Mouse (Mus musculus) left cerebral cortex, postnatal 14 days (tissue): ENCODE measurements at regions not wholly inside any gene's neighbourhood (a gene's known extent, or its start where the extent isn't known, plus 50 kb on each side); places are given as distances from the start of the nearest gene placed in this dataset.

Experiments used
- DNase-seq, 2 experiments: peaks; one replicate each; pipeline ENCODE4 v3.0.0; 2021 to 2022; ENCODE audit warnings: low spot score in 2 of 2, mixed read lengths in 1 of 2
- intact Hi-C: fragments of 180-260 bp; cut with DNase I; formaldehyde crosslinking; loops from one replicate; pipeline ENCODE4 v1.15.1; 2025

- intact Hi-C loops = no loop called here
- DNase-seq = no peak
Measured at GRCm38 (mm10) chr9:116338729-116339100, 163.6 kb upstream of the Tgfbr2 start.

- intact Hi-C loops = no loop called here
- DNase-seq = no peak
Measured at GRCm38 (mm10) chr9:116338093-116338728, 163.1 kb upstream of the Tgfbr2 start.

- no peak for DNase-seq
- intact Hi-C loops = no loop called here
Measured at GRCm38 (mm10) chr9:116337446-116338010, 162.4 kb upstream of the Tgfbr2 start.

- intact Hi-C loops = no loop called here
- no peak for DNase-seq
Measured at GRCm38 (mm10) chr9:116335561-116336478, 160.7 kb upstream of the Tgfbr2 start.

GRCm38 (mm10) chr9:116333956-116334463 lies 158.8 kb upstream of the Tgfbr2 start:
- no peak for DNase-seq
- intact Hi-C loops = no loop called here

GRCm38 (mm10) chr9:116332485-116333118 lies 157.4 kb upstream of the Tgfbr2 start:
- no peak for DNase-seq
- intact Hi-C loops = no loop called here

- no peak for DNase-seq
- intact Hi-C loops = no loop called here
Measured at GRCm38 (mm10) chr9:116331406-116331805, 156.2 kb upstream of the Tgfbr2 start.

- no peak for DNase-seq
- intact Hi-C loops = no loop called here
Measured at GRCm38 (mm10) chr9:116330796-116331195, 155.6 kb upstream of the Tgfbr2 start.

GRCm38 (mm10) chr9:116329147-116329546 lies 154.0 kb upstream of the Tgfbr2 start:
- DNase-seq = no peak
- intact Hi-C loops = no loop called here

GRCm38 (mm10) chr9:116328201-116328600 lies 153.0 kb upstream of the Tgfbr2 start:
- intact Hi-C loops = no loop called here
- no peak for DNase-seq

GRCm38 (mm10) chr9:116327080-116327479 lies 151.9 kb upstream of the Tgfbr2 start:
- no peak for DNase-seq
- intact Hi-C loops = no loop called here

- intact Hi-C loops = no loop called here
Measured at GRCm38 (mm10) chr9:116324971-116325370, 149.8 kb upstream of the Tgfbr2 start.

GRCm38 (mm10) chr9:116323871-116324721 lies 148.9 kb upstream of the Tgfbr2 start:
- intact Hi-C loops = no loop called here

More at GRCm38 (mm10) chr9:116324971-116325370, 149.8 kb upstream of the Tgfbr2 start:
- DNase-seq = no peak

GRCm38 (mm10) chr9:116321908-116322307 lies 146.7 kb upstream of the Tgfbr2 start:
- intact Hi-C loops = no loop called here

More at GRCm38 (mm10) chr9:116323871-116324721, 148.9 kb upstream of the Tgfbr2 start:
- DNase-seq = no peak

GRCm38 (mm10) chr9:116319421-116319820 lies 144.3 kb upstream of the Tgfbr2 start:
- intact Hi-C loops = no loop called here
- DNase-seq = no peak

More at GRCm38 (mm10) chr9:116321908-116322307, 146.7 kb upstream of the Tgfbr2 start:
- no peak for DNase-seq

- DNase-seq = no peak
- intact Hi-C loops = no loop called here
Measured at GRCm38 (mm10) chr9:116316582-116317095, 141.5 kb upstream of the Tgfbr2 start.

GRCm38 (mm10) chr9:116314803-116315202 lies 139.6 kb upstream of the Tgfbr2 start:
- DNase-seq = no peak
- intact Hi-C loops = no loop called here

GRCm38 (mm10) chr9:116313932-116314790 lies 139.0 kb upstream of the Tgfbr2 start:
- intact Hi-C loops = no loop called here
- DNase-seq = no peak
